10 mouse cellular contexts compared by ENCODE assay signal in the genomic region with DNA sequence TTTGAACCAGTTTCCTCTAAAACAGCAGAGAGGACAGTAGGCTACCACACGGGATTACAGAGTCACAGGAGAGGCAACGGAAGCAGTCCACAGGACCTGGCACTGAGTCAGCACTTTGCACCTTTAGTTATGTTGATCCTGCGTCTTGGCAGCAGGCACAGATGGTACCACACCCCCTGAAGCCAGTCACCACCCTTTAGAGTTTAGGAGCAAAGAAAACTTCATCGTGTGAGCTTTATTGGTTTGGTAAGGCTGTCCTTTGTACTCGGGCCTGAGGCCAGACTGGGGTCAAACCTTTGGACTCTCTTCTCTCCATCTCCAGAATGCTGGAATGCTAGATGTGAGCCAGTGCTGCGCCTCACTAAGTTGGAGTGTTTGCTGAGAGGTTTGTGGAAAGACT. TPM values are rescaled to one million over a fixed set of nuclear protein-coding genes. Genes with fewer than 3 reads are reported as not detected.
A peak's percentile ranks its signal among the peaks of the same experiment; 100 is the strongest.
DNase-seq lines count a peak whose midpoint lies in the region; ATAC-seq and TF ChIP-seq lines count a peak whose summit lies in the region.
"Had no signal": no experiment of that assay in that cellular context is flagged by ENCODE, and none has a peak within 500 bp of the region (broad histone marks: within the 10 kb centered on the region; RNA-seq: fewer than 3 reads in every experiment).

No protein-coding gene starts in this region.

- TF ChIP-seq CTCF in stomach, postnatal 0 days (IDR thresholded peaks at IDR 0.05; ENCODE audit: low read depth): no peak

- no peak overlapping the region for H3K4me2 ChIP-seq in midbrain, embryonic 11.5 days
- no peak overlapping the region for H3K4me2 ChIP-seq in midbrain, embryonic 13.5 days (replicated peaks)
- no peak overlapping the region for H3K4me2 ChIP-seq in liver, embryonic 11.5 days
- no peak overlapping the region for H3K4me2 ChIP-seq in stomach, postnatal 0 days (replicated peaks; ENCODE audit: low read depth)

- no peak for TF ChIP-seq EP300 in stomach, postnatal 0 days (optimal IDR thresholded peaks at IDR 0.05)

- ATAC-seq in midbrain, embryonic 11.5 days (ENCODE audit: low FRiP score): no peak
- ATAC-seq in midbrain, embryonic 13.5 days: no peak
- ATAC-seq in granulocyte monocyte progenitor cell, adult 5-6 weeks (replicated peaks; ENCODE audit: poor library complexity, severe bottlenecking): 0 out of 2 replicates have a peak, but pooled peaks have one; percentile 21
- ATAC-seq in liver, embryonic 11.5 days (replicated peaks; ENCODE audit: low FRiP score): no peak
- ATAC-seq in stomach, postnatal 0 days (ENCODE audit: low FRiP score, low TSS enrichment): peak; percentile 83

- H3K27ac ChIP-seq in midbrain, embryonic 11.5 days (ENCODE audit: low read depth, low read length): no peak overlapping the region
- H3K27ac ChIP-seq in midbrain, embryonic 13.5 days: no peak overlapping the region
- H3K27ac ChIP-seq in liver, embryonic 11.5 days (ENCODE audit: low read depth, low read length): 0 out of 2 replicates have a peak overlapping the region, but pooled peaks have one; percentile 28
- peak overlapping the region; percentile 20 for H3K27ac ChIP-seq in stomach, postnatal 0 days (replicated peaks)
- H3K27ac ChIP-seq: heart, embryonic 10.5 days; macrophage had no signal

- no peak for DNase-seq in midbrain, embryonic 11.5 days (ENCODE audit: low spot score, missing footprints)
- DNase-seq in liver, embryonic 11.5 days (ENCODE audit: low spot score): no peak
- DNase-seq in stomach, postnatal 0 days (ENCODE audit: low spot score): peak; percentile 76
- no peak for DNase-seq in adrenal gland, adult 8-10 months
- DNase-seq in frontal cortex, postnatal 36 days (ENCODE audit: low spot score in 2 of 2): no peak
- DNase-seq in heart, postnatal 10 days: no peak

- H3K4me1 ChIP-seq in midbrain, embryonic 11.5 days (ENCODE audit: control insufficient read depth, insufficient read depth, low read length): no peaks in the 10 kb centered on the region
- H3K4me1 ChIP-seq in midbrain, embryonic 13.5 days (replicated peaks): peaks cover 7% of the 10 kb centered on the region; the same call in 1 of the 2 replicates
- H3K4me1 ChIP-seq in liver, embryonic 11.5 days (replicated peaks; ENCODE audit: control insufficient read depth, insufficient read depth, low read length): peaks cover 11% of the 10 kb centered on the region
- no peaks in the 10 kb centered on the region; the same call in 1 of the 2 replicates for H3K4me1 ChIP-seq in stomach, postnatal 0 days (replicated peaks; ENCODE audit: control insufficient read depth, insufficient read depth)

- H3K4me3 ChIP-seq in midbrain, embryonic 11.5 days (ENCODE audit: low read depth, low read length): no peak overlapping the region
- no peak overlapping the region for H3K4me3 ChIP-seq in midbrain, embryonic 13.5 days (replicated peaks)
- H3K4me3 ChIP-seq in liver, embryonic 11.5 days (ENCODE audit: low read depth, low read length): no peak overlapping the region
- H3K4me3 ChIP-seq in stomach, postnatal 0 days (ENCODE audit: low read depth, low read length): no peak overlapping the region
- H3K4me3 ChIP-seq: heart, embryonic 10.5 days had no signal

- intact Hi-C loops in heart, postnatal 10 days (cut with DNase I): no loop called here

- no peaks in the 10 kb centered on the region for H3K36me3 ChIP-seq in midbrain, embryonic 11.5 days (ENCODE audit: control insufficient read depth, insufficient read depth, low read length)
- H3K36me3 ChIP-seq in midbrain, embryonic 13.5 days: peaks cover 12% of the 10 kb centered on the region; the same call in 1 of the 2 replicates
- no peaks in the 10 kb centered on the region for H3K36me3 ChIP-seq in liver, embryonic 11.5 days (ENCODE audit: control insufficient read depth, insufficient read depth, low read length)
- H3K36me3 ChIP-seq in stomach, postnatal 0 days (ENCODE audit: control insufficient read depth, insufficient read depth, low read length): no peaks in the 10 kb centered on the region

- no peaks in the 10 kb centered on the region for H3K9me3 ChIP-seq in midbrain, embryonic 11.5 days (ENCODE audit: control insufficient read depth, low read length)
- no peaks in the 10 kb centered on the region for H3K9me3 ChIP-seq in midbrain, embryonic 13.5 days
- no peaks in the 10 kb centered on the region for H3K9me3 ChIP-seq in liver, embryonic 11.5 days (ENCODE audit: control insufficient read depth, low read length)
- no peaks in the 10 kb centered on the region for H3K9me3 ChIP-seq in stomach, postnatal 0 days (ENCODE audit: control insufficient read depth, low read length)
- H3K9me3 ChIP-seq: heart, embryonic 10.5 days had no signal

- H3K9ac ChIP-seq in midbrain, embryonic 11.5 days (ENCODE audit: low read length): 0 out of 2 replicates have a peak overlapping the region, but pooled peaks have one; percentile 20
- H3K9ac ChIP-seq in midbrain, embryonic 13.5 days (replicated peaks): no peak overlapping the region
- H3K9ac ChIP-seq in liver, embryonic 11.5 days (ENCODE audit: low read depth, low read length): no peak overlapping the region; the same call in 1 of the 2 replicates
- H3K9ac ChIP-seq in stomach, postnatal 0 days (ENCODE audit: low read length): no peak overlapping the region

- WGBS in midbrain, embryonic 11.5 days: 36% methylated on average over 6 of the region's 6 CpGs
- WGBS in midbrain, embryonic 13.5 days: 41% methylated on average over 6 of the region's 6 CpGs
- WGBS in liver, embryonic 11.5 days: 33% methylated on average over 6 of the region's 6 CpGs
- WGBS in stomach, postnatal 0 days: 15% methylated on average over 6 of the region's 6 CpGs

- H3K27me3 ChIP-seq in midbrain, embryonic 11.5 days (ENCODE audit: control insufficient read depth, insufficient read depth, low read length): no peaks in the 10 kb centered on the region
- H3K27me3 ChIP-seq in midbrain, embryonic 13.5 days: no peaks in the 10 kb centered on the region; the same call in 1 of the 2 replicates
- no peaks in the 10 kb centered on the region for H3K27me3 ChIP-seq in liver, embryonic 11.5 days (replicated peaks; ENCODE audit: control insufficient read depth, insufficient read depth, low read length)
- no peaks in the 10 kb centered on the region for H3K27me3 ChIP-seq in stomach, postnatal 0 days (ENCODE audit: control insufficient read depth, insufficient read depth, low read length)

RNA-seq across cellular contexts. Expression of gene Morn3, which starts 11.3 kb away (rescaled TPM):
- polyA plus RNA-seq in midbrain, embryonic 11.5 days (2014; fragmentation: Nextera tagmentation; extraction: Ambion mirVana): not detected in 2 replicates
- polyA plus RNA-seq in midbrain, embryonic 13.5 days (2015; fragmentation: Nextera tagmentation; extraction: Ambion mirVana): 0.32 TPM in 1 of 2 replicates, not detected in the other
- total RNA-seq in granulocyte monocyte progenitor cell, adult 5-6 weeks (2014; fragmentation: Nextera tagmentation): 0.58 TPM in 1 of 2 replicates, not detected in the other
- total RNA-seq in granulocyte monocyte progenitor cell, adult 5-6 weeks (2017): not detected in 2 replicates
- polyA plus RNA-seq in liver, embryonic 11.5 days (2014; fragmentation: Nextera tagmentation; extraction: Ambion mirVana): not detected in 2 replicates
- 0.41 TPM in 1 of 2 replicates, not detected in the other for polyA plus RNA-seq in stomach, postnatal 0 days (2015; fragmentation: Nextera tagmentation; extraction: Ambion mirVana)
- total RNA-seq in adrenal gland, adult 8-10 months (2022): not detected
- not detected for total RNA-seq in heart, postnatal 10 days (2021)
- polyA plus RNA-seq: heart, embryonic 10.5 days; macrophage had no signal

RNA-seq across cellular contexts. Expression of gene Orai1, which starts 20.7 kb away (rescaled TPM):
- polyA plus RNA-seq in midbrain, embryonic 11.5 days (2014; fragmentation: Nextera tagmentation; extraction: Ambion mirVana): 8.2 and 10.5 TPM in 2 replicates
- polyA plus RNA-seq in midbrain, embryonic 13.5 days (2015; fragmentation: Nextera tagmentation; extraction: Ambion mirVana): 8.6 and 10.5 TPM in 2 replicates
- 40.9 and 43.8 TPM in 2 replicates for total RNA-seq in granulocyte monocyte progenitor cell, adult 5-6 weeks (2014; fragmentation: Nextera tagmentation)
- 15.6 and 22.4 TPM in 2 replicates for total RNA-seq in granulocyte monocyte progenitor cell, adult 5-6 weeks (2017)
- 8.6 and 9.6 TPM in 2 replicates for polyA plus RNA-seq in liver, embryonic 11.5 days (2014; fragmentation: Nextera tagmentation; extraction: Ambion mirVana)
- 29.6 TPM in 2 replicates for polyA plus RNA-seq in stomach, postnatal 0 days (2015; fragmentation: Nextera tagmentation; extraction: Ambion mirVana)
- 10 to 100 TPM; 11.5 to 13.5 (median 12.0) TPM for total RNA-seq in adrenal gland, adult 8-10 months (2022)
- total RNA-seq in heart, postnatal 10 days (2021): 10 to 100 TPM; 18.7 to 20.2 TPM

RNA-seq across cellular contexts. Expression of gene Tmem120b, which starts 32.7 kb away (rescaled TPM):
- 7.6 and 7.9 TPM in 2 replicates for polyA plus RNA-seq in midbrain, embryonic 11.5 days (2014; fragmentation: Nextera tagmentation; extraction: Ambion mirVana)
- polyA plus RNA-seq in midbrain, embryonic 13.5 days (2015; fragmentation: Nextera tagmentation; extraction: Ambion mirVana): 12.8 and 14.6 TPM in 2 replicates
- 1.8 and 3.1 TPM in 2 replicates for total RNA-seq in granulocyte monocyte progenitor cell, adult 5-6 weeks (2014; fragmentation: Nextera tagmentation)
- total RNA-seq in granulocyte monocyte progenitor cell, adult 5-6 weeks (2017): 1.6 and 2.3 TPM in 2 replicates
- 24.3 and 24.8 TPM in 2 replicates for polyA plus RNA-seq in liver, embryonic 11.5 days (2014; fragmentation: Nextera tagmentation; extraction: Ambion mirVana)
- polyA plus RNA-seq in stomach, postnatal 0 days (2015; fragmentation: Nextera tagmentation; extraction: Ambion mirVana): 8.0 and 9.1 TPM in 2 replicates
- total RNA-seq in adrenal gland, adult 8-10 months (2022): 10 to 100 TPM in 3 of 4 experiments, 1 to 10 TPM in 1; 9.8 to 22.3 (median 14.5) TPM
- 10 to 100 TPM; 11.1 to 11.7 TPM for total RNA-seq in heart, postnatal 10 days (2021)

RNA-seq across cellular contexts. Expression of gene Kdm2b, which starts 45.9 kb away (rescaled TPM):
- polyA plus RNA-seq in midbrain, embryonic 11.5 days (2014; fragmentation: Nextera tagmentation; extraction: Ambion mirVana): 62.4 and 62.8 TPM in 2 replicates
- polyA plus RNA-seq in midbrain, embryonic 13.5 days (2015; fragmentation: Nextera tagmentation; extraction: Ambion mirVana): 116 and 117 TPM in 2 replicates
- 42.8 and 63.5 TPM in 2 replicates for total RNA-seq in granulocyte monocyte progenitor cell, adult 5-6 weeks (2014; fragmentation: Nextera tagmentation)
- 54.8 and 58.7 TPM in 2 replicates for total RNA-seq in granulocyte monocyte progenitor cell, adult 5-6 weeks (2017)
- polyA plus RNA-seq in liver, embryonic 11.5 days (2014; fragmentation: Nextera tagmentation; extraction: Ambion mirVana): 46.8 and 48.8 TPM in 2 replicates
- 15.3 and 15.5 TPM in 2 replicates for polyA plus RNA-seq in stomach, postnatal 0 days (2015; fragmentation: Nextera tagmentation; extraction: Ambion mirVana)
- 10 to 100 TPM; 16.9 to 20.0 (median 18.5) TPM for total RNA-seq in adrenal gland, adult 8-10 months (2022)
- 10 to 100 TPM; 23.1 to 23.3 TPM for total RNA-seq in heart, postnatal 10 days (2021)

Comparison
In these comparisons a context has a peak if more than half of its experiments do, and no peak if none do; other contexts are left out.
1. ATAC-seq: peak in granulocyte monocyte progenitor cell, adult 5-6 weeks (single experiment) and stomach, postnatal 0 days (single experiment); none in midbrain, embryonic 11.5 days (single experiment), midbrain, embryonic 13.5 days (single experiment) and liver, embryonic 11.5 days (single experiment).
2. H3K27ac ChIP-seq: peak in liver, embryonic 11.5 days (single experiment) and stomach, postnatal 0 days (single experiment); none in midbrain, embryonic 11.5 days (single experiment) and midbrain, embryonic 13.5 days (single experiment).